Mouse (Mus musculus) limb, embryonic 11.5 days (tissue): Measurements from ENCODE around the gene Dpp6. TPM values are rescaled to one million over a fixed set of nuclear protein-coding genes. Genes with fewer than 3 reads are reported as not detected.

Experiments
- ATAC-seq: fragments of 200-750 bp; cut with Nextera tagmentation; 2 replicates; pipeline ENCODE4 v1.8.0; 2017; ENCODE audit warnings: low read depth; ENCODE audit not compliant: insufficient number of reproducible peaks, low FRiP score, low TSS enrichment
- DNase-seq: peaks from one replicate; pipeline ENCODE4 v3.0.0-alpha.2; 2015; ENCODE audit warnings: low spot score
- H3K27ac ChIP-seq: fragments of 300-500 bp; sonication (generic); replicated peaks from 2 replicates; pipeline ENCODE4 v1.5.1; 2014; ENCODE audit warnings: low read depth, mild to moderate bottlenecking, low read length
- H3K27me3 ChIP-seq: fragments of 300-500 bp; sonication (generic); 2 replicates; pipeline ENCODE4 v1.6.1; 2014; ENCODE audit warnings: mild to moderate bottlenecking, low read length, mixed read lengths; ENCODE audit not compliant: control insufficient read depth, insufficient read depth
- H3K36me3 ChIP-seq: fragments of 300-500 bp; sonication (generic); 2 replicates; pipeline ENCODE4 v1.6.1; 2014; ENCODE audit warnings: mild to moderate bottlenecking, low read length, moderate library complexity, mixed read lengths; ENCODE audit not compliant: control insufficient read depth, insufficient read depth
- H3K4me1 ChIP-seq: fragments of 300-500 bp; sonication (generic); 2 replicates; pipeline ENCODE4 v1.6.1; 2014; ENCODE audit warnings: low read length, mixed read lengths; ENCODE audit not compliant: control insufficient read depth, insufficient read depth
- H3K4me2 ChIP-seq: fragments of 300-500 bp; sonication (generic); 2 replicates; pipeline ENCODE4 v1.6.1; 2014; ENCODE audit warnings: low read depth, mild to moderate bottlenecking, moderate library complexity; ENCODE audit not compliant: severe bottlenecking
- H3K4me3 ChIP-seq: fragments of 300-500 bp; sonication (generic); 2 replicates; pipeline ENCODE4 v1.5.1; 2014; ENCODE audit warnings: low read depth, low read length
- H3K9ac ChIP-seq: fragments of 300-500 bp; sonication (generic); 2 replicates; pipeline ENCODE4 v1.6.1; 2014; ENCODE audit warnings: mild to moderate bottlenecking, low read length
- H3K9me3 ChIP-seq: fragments of 300-500 bp; sonication (generic); 2 replicates; pipeline ENCODE4 v1.6.1; 2016; ENCODE audit warnings: low read length; ENCODE audit not compliant: control insufficient read depth
- WGBS: fragments of 180-500 bp; shearing (Covaris S2); extraction: QIAGEN DNeasy Blood & Tissue Kit; methylation state at CpG from one replicate; pipeline ENCODE4 v1.1.7; 2014; 5-methylcytosine and 5-hydroxymethylcytosine counted together
- polyA plus RNA-seq: library from polyadenylated mRNA; unstranded; fragments of >200 nt; fragmentation: Nextera tagmentation; extraction: Ambion mirVana; gene quantifications from 2 replicates; pipeline ENCODE4 v1.2.1, GENCODE M21; 2014

The Dpp6 gene
- polyA plus RNA-seq, 1 experiment from 2014 or later = 0.80 TPM

GRCm38 (mm10) chr5:27632151-27632550 is 815.1 kb downstream of the Dpp6 start:
- 88% methylated on average over 2 of the region's 2 CpGs for WGBS
- ATAC-seq = no peak
- no peak for DNase-seq

GRCm38 (mm10) chr5:27635941-27636340 is 818.9 kb downstream of the Dpp6 start:
- ATAC-seq = no peak
- no peak for DNase-seq
- no peak overlapping the region for H3K9ac ChIP-seq
- H3K4me3 ChIP-seq = no peak overlapping the region
- no peaks in the 10 kb centered on the region for H3K36me3 ChIP-seq
- H3K27me3 ChIP-seq = no peaks in the 10 kb centered on the region
- WGBS = 78% methylated on average over 2 of the region's 2 CpGs
- H3K4me1 ChIP-seq = no peaks in the 10 kb centered on the region
- H3K9me3 ChIP-seq = no peaks in the 10 kb centered on the region
- no peak overlapping the region for H3K4me2 ChIP-seq
- no peak overlapping the region for H3K27ac ChIP-seq

More at GRCm38 (mm10) chr5:27632151-27632550, 815.1 kb downstream of the Dpp6 start:
- Histone ChIP-seq H3K27me3 (no peaks in the 10 kb centered on the region), H3K4me1 (no peaks in the 10 kb centered on the region), H3K27ac (no peak overlapping the region), H3K4me2 (no peak overlapping the region), H3K9ac (no peak overlapping the region), H3K4me3 (no peak overlapping the region), H3K36me3 (no peaks in the 10 kb centered on the region), H3K9me3 (no peaks in the 10 kb centered on the region)

GRCm38 (mm10) chr5:27641876-27642275 is 824.9 kb downstream of the Dpp6 start:
- Histone ChIP-seq H3K4me2 (no peak overlapping the region), H3K27ac (no peak overlapping the region), H3K4me1 (no peaks in the 10 kb centered on the region), H3K9me3 (no peaks in the 10 kb centered on the region), H3K36me3 (no peaks in the 10 kb centered on the region), H3K4me3 (no peak overlapping the region), H3K27me3 (no peaks in the 10 kb centered on the region), H3K9ac (no peak overlapping the region)
- DNase-seq (no peak), ATAC-seq (no peak)
- 82% methylated on average over 1 of the region's 1 CpGs for WGBS

- Histone ChIP-seq H3K36me3 (no peaks in the 10 kb centered on the region), H3K9me3 (no peaks in the 10 kb centered on the region), H3K4me2 (no peak overlapping the region), H3K27me3 (no peaks in the 10 kb centered on the region), H3K27ac (no peak overlapping the region), H3K4me3 (no peak overlapping the region), H3K9ac (no peak overlapping the region), H3K4me1 (no peaks in the 10 kb centered on the region)
- ATAC-seq (no peak), DNase-seq (peak; percentile 72)
- WGBS = 52% methylated on average over 8 of the region's 8 CpGs
Measured at GRCm38 (mm10) chr5:27651879-27652814, 835.1 kb downstream of the Dpp6 start.

GRCm38 (mm10) chr5:27656101-27656500 is 839.1 kb downstream of the Dpp6 start:
- H3K36me3 ChIP-seq = no peaks in the 10 kb centered on the region
- no peaks in the 10 kb centered on the region for H3K9me3 ChIP-seq
- no peak overlapping the region for H3K9ac ChIP-seq
- H3K27ac ChIP-seq = no peak overlapping the region
- no peak overlapping the region for H3K4me2 ChIP-seq
- WGBS = 74% methylated on average over 6 of the region's 6 CpGs
- H3K27me3 ChIP-seq = no peaks in the 10 kb centered on the region
- no peak for DNase-seq
- no peak overlapping the region for H3K4me3 ChIP-seq
- no peaks in the 10 kb centered on the region for H3K4me1 ChIP-seq
- ATAC-seq = no peak

- no peak for ATAC-seq
- H3K9ac ChIP-seq = no peak overlapping the region
- 74% methylated on average over 4 of the region's 4 CpGs for WGBS
- DNase-seq = no peak
- H3K36me3 ChIP-seq = no peaks in the 10 kb centered on the region
- no peaks in the 10 kb centered on the region for H3K27me3 ChIP-seq
- H3K27ac ChIP-seq = no peak overlapping the region
- H3K4me3 ChIP-seq = no peak overlapping the region
- H3K9me3 ChIP-seq = no peaks in the 10 kb centered on the region
- H3K4me1 ChIP-seq = no peaks in the 10 kb centered on the region
- no peak overlapping the region for H3K4me2 ChIP-seq
Measured at GRCm38 (mm10) chr5:27657672-27658071, 840.7 kb downstream of the Dpp6 start.

GRCm38 (mm10) chr5:27658165-27658564 is 841.2 kb downstream of the Dpp6 start:
- ATAC-seq (no peak), DNase-seq (no peak)
- Histone ChIP-seq H3K27me3 (no peaks in the 10 kb centered on the region), H3K4me3 (no peak overlapping the region), H3K9ac (no peak overlapping the region), H3K4me1 (no peaks in the 10 kb centered on the region), H3K9me3 (no peaks in the 10 kb centered on the region), H3K27ac (no peak overlapping the region), H3K36me3 (no peaks in the 10 kb centered on the region), H3K4me2 (no peak overlapping the region)
- 72% methylated on average over 5 of the region's 5 CpGs for WGBS

- no peak overlapping the region for H3K4me3 ChIP-seq
- no peak overlapping the region for H3K4me2 ChIP-seq
- no peaks in the 10 kb centered on the region for H3K4me1 ChIP-seq
- no peak overlapping the region for H3K27ac ChIP-seq
- no peaks in the 10 kb centered on the region; the same call in 1 of the 2 replicates for H3K36me3 ChIP-seq
- ATAC-seq (no peak), DNase-seq (no peak)
- H3K9ac ChIP-seq = no peak overlapping the region
- H3K27me3 ChIP-seq = no peaks in the 10 kb centered on the region
- no peaks in the 10 kb centered on the region for H3K9me3 ChIP-seq
Measured at GRCm38 (mm10) chr5:27658569-27658968, 841.6 kb downstream of the Dpp6 start.
